9 mouse cellular contexts compared by ENCODE assay signal in the genomic region with DNA sequence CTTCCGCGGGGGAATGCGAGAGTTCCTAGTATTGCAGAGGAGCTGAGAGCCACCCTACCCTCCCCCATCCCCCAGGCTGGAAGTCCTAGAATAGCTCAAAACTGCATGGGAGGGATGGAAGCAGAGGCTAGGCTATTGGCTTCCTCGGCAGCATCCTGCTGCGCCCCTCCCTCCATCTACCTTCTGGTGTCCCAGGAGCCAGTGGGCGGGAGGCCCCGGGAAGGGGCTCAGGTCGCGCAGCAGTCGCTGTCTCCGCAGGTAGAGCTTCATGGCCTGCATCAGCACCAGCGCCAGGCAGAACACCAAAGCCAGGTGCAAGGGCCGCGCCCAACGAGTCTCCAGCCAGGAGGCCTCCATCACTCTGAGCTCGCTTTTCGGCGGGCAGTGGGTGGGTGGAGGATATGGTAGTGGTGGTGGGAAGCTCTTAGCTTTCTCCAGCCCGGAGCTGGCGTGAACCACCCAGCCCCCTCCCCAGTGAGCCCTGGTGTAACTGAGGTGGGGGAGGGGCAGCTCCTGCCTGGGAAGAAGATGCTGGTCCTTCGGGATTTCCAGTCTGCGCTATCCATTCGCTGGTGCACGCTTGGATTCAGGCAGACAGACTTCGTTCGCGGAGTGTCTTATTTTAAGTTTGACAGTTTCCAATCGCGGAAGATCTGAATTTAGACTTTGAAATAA. TPM values are rescaled to one million over a fixed set of nuclear protein-coding genes. Genes with fewer than 3 reads are reported as not detected.
DNase-seq lines count a peak whose midpoint lies in the region; ATAC-seq and TF ChIP-seq lines count a peak whose summit lies in the region.
"Had no signal": no experiment of that assay in that cellular context is flagged by ENCODE, and none has a peak within 500 bp of the region (broad histone marks: within the 10 kb centered on the region; RNA-seq: fewer than 3 reads in every experiment).

A gene (minus strand): TSS at position 661 of the 675 bp plus-strand sequence.

- no peak within 1 kb of the TSS for H3K27ac ChIP-seq in heart, embryonic 15.5 days
- H3K27ac ChIP-seq in heart, postnatal 0 days (ENCODE audit: low read depth), result no peak within 1 kb of the TSS
- peak within 1 kb of the TSS; percentile 71 for H3K27ac ChIP-seq in olfactory bulb, adult 2 months (ENCODE audit: insufficient read depth, low read depth, low read length)
- H3K27ac ChIP-seq: liver, embryonic 15.5 days had no signal

- ATAC-seq in heart, embryonic 15.5 days (replicated peaks; ENCODE audit: insufficient number of reproducible peaks, insufficient read depth, low FRiP score, low read depth), result no peak
- ATAC-seq in heart, postnatal 0 days (ENCODE audit: insufficient read depth, low read depth), result no peak

- H3K9me3 ChIP-seq in heart, embryonic 15.5 days (replicated peaks), result no peaks in the 10 kb centered on the region
- H3K9me3 ChIP-seq in heart, postnatal 0 days (replicated peaks; ENCODE audit: control insufficient read depth, low read length), result no peaks in the 10 kb centered on the region
- H3K9me3 ChIP-seq: liver, embryonic 15.5 days had no signal

- no peak for TF ChIP-seq CTCF in heart, postnatal 0 days (IDR thresholded peaks at IDR 0.05; ENCODE audit: low read depth)
- TF ChIP-seq CTCF in olfactory bulb, adult 2 months (IDR thresholded peaks at IDR 0.05; ENCODE audit: insufficient read depth, low read depth, low read length), result no peak

- no peak for TF ChIP-seq EP300 in heart, postnatal 0 days (IDR thresholded peaks at IDR 0.05; ENCODE audit: low read depth)

- H3K4me1 ChIP-seq in heart, embryonic 15.5 days (replicated peaks), result peaks cover 10% of the 10 kb centered on the region
- no peaks in the 10 kb centered on the region; the same call in 1 of the 2 replicates for H3K4me1 ChIP-seq in heart, postnatal 0 days (ENCODE audit: control insufficient read depth, insufficient read depth)
- H3K4me1 ChIP-seq in olfactory bulb, adult 2 months (ENCODE audit: control insufficient read depth, insufficient read depth, low read length), result no peaks in the 10 kb centered on the region

- WGBS in heart, embryonic 15.5 days, result 1% methylated on average over 29 of the region's 29 CpGs
- WGBS in heart, postnatal 0 days, result 2% methylated on average over 29 of the region's 29 CpGs
- under 1% methylated on average over 29 of the region's 29 CpGs for WGBS in olfactory bulb, adult 2 months

- peak; percentile 54; the same call in 1 of the 2 replicates for TF ChIP-seq POLR2A in olfactory bulb, adult 2 months (IDR thresholded peaks at IDR 0.05; ENCODE audit: insufficient read depth, low read depth, low read length)

- intact Hi-C loops in left cerebral cortex, postnatal 10 days (cut with DNase I), result no loop called here

- peaks cover 17% of the 10 kb centered on the region for H3K27me3 ChIP-seq in heart, embryonic 15.5 days
- H3K27me3 ChIP-seq in heart, postnatal 0 days (ENCODE audit: control insufficient read depth, insufficient read depth, low read length), result peaks cover 11% of the 10 kb centered on the region

- H3K4me3 ChIP-seq in heart, embryonic 15.5 days, result peak within 1 kb of the TSS; percentile 7; the same call in 1 of the 2 replicates
- H3K4me3 ChIP-seq in heart, postnatal 0 days (ENCODE audit: low read depth, low read length), result no peak within 1 kb of the TSS
- H3K4me3 ChIP-seq in olfactory bulb, adult 2 months (ENCODE audit: insufficient read depth, low read depth, low read length), result peak within 1 kb of the TSS; percentile 60
- H3K4me3 ChIP-seq: liver, embryonic 15.5 days had no signal

- peak within 1 kb of the TSS; percentile 51 for H3K4me2 ChIP-seq in heart, embryonic 15.5 days
- peak within 1 kb of the TSS; percentile 21 for H3K4me2 ChIP-seq in heart, postnatal 0 days (ENCODE audit: low read depth, low read length)
- H3K4me2 ChIP-seq: liver, embryonic 15.5 days had no signal

- H3K9ac ChIP-seq in heart, embryonic 15.5 days, result no peak within 1 kb of the TSS
- H3K9ac ChIP-seq in heart, postnatal 0 days (replicated peaks; ENCODE audit: low read depth, low read length), result no peak within 1 kb of the TSS
- H3K9ac ChIP-seq: liver, embryonic 15.5 days had no signal

- no peak for DNase-seq in heart, adult 9 months (ENCODE audit: low spot score in 2 of 2)
- peak; percentile 78 for DNase-seq in cerebellum, postnatal 36 days
- no peak for DNase-seq in heart, postnatal 0 days (ENCODE audit: low spot score)
- DNase-seq in left cerebral cortex, postnatal 10 days (ENCODE audit: extremely low spot score in 1 of 2, low spot score in 2 of 2), result peak; percentile 76 to 87
- DNase-seq in adrenal gland, adult (ENCODE audit: inconsistent age in 2 of 2, low spot score in 1 of 2), result no peak
- no peak for DNase-seq in thymus, postnatal 25 days

- no peaks in the 10 kb centered on the region for H3K36me3 ChIP-seq in heart, embryonic 15.5 days
- H3K36me3 ChIP-seq in heart, postnatal 0 days (replicated peaks; ENCODE audit: control insufficient read depth, insufficient read depth, low read length), result no peaks in the 10 kb centered on the region
- H3K36me3 ChIP-seq: liver, embryonic 15.5 days had no signal

RNA-seq across cellular contexts. Expression of the gene that starts here (rescaled TPM):
- 0.16 TPM in 1 of 2 replicates, not detected in the other for polyA plus RNA-seq in heart, embryonic 15.5 days (2015; fragmentation: Nextera tagmentation; extraction: Ambion mirVana)
- total RNA-seq in heart, postnatal 0 days (2014; rRNA removed; ENCODE audit: low replicate concordance), result not detected in 2 replicates
- polyA plus RNA-seq in heart, postnatal 0 days (2015; fragmentation: Nextera tagmentation; extraction: Ambion mirVana), result not detected in 2 replicates
- 10 to 100 TPM; 18.9 to 20.1 TPM for total RNA-seq in left cerebral cortex, postnatal 10 days (2021)
- not detected in 2 replicates for polyA plus RNA-seq in olfactory bulb, adult 2 months (2012; ENCODE audit: insufficient read depth, insufficient read length, low replicate concordance, missing spikeins)

Comparison
In these comparisons a context has a peak if more than half of its experiments do, and no peak if none do; other contexts are left out.
1. RNA of the gene that starts here (total RNA-seq): 18.9 to 20.1 TPM in left cerebral cortex, postnatal 10 days; not detected in heart, postnatal 0 days; every median in the first group is over 10 times any median in the second.
2. DNase-seq: peak in cerebellum, postnatal 36 days (2 of 2) and left cerebral cortex, postnatal 10 days (2 of 2); none in heart, adult 9 months (0 of 2), heart, postnatal 0 days (single experiment), adrenal gland, adult (0 of 2) and thymus, postnatal 25 days (single experiment).